Mouse (Mus musculus) spleen, postnatal 4 days (tissue): ENCODE results near the gene Nupr1.
"Not testable (repeated sequence)": the region's sequence is repeated elsewhere in the genome, so short reads cannot be mapped to it uniquely, and the experiment has no call there.

Experiments used
- DNase-seq, 2 experiments: peaks; one replicate each; pipeline ENCODE4 v3.0.0; 2022; ENCODE audit warnings: low spot score in 2 of 2

The Nupr1 gene

DNA sequence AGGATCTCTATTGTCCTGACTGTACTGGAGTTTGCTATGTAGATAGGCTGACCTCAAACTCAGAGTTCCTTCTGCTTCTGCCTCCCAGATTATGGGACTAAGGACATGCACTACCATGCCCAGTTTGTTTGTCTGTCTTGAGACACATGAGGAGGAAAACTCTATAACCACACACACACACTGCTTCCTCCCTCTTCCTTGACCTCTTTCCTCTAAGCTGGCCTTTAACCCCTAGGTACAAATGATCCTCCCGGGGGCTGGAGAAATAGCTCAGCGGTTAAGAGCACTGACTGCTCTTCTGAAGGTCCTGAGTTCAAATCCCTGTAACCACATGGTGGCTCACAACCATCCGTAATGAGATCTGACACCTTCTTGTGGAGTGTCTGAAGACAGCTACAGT lies 13.7 kb upstream of the Nupr1 start:
- no peak for DNase-seq

DNA sequence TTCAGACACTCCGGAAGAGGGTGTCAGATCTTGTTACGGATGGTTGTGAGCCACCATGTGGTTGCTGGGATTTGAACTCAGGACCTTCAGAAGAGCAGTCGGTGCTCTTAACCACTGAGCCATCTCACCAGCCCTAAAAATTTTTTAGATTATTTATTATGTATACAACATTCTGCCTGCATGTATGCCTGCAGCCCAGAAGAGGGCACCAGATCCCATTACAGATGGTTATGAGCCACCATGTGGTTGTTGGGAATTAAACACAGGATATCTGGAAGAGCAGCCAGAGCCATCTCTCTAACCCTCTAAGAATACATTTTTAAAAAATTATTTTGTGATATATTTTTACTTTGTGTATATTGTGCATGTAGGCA lies 12.6 kb upstream of the Nupr1 start:
- not testable (repeated sequence) for DNase-seq

DNA sequence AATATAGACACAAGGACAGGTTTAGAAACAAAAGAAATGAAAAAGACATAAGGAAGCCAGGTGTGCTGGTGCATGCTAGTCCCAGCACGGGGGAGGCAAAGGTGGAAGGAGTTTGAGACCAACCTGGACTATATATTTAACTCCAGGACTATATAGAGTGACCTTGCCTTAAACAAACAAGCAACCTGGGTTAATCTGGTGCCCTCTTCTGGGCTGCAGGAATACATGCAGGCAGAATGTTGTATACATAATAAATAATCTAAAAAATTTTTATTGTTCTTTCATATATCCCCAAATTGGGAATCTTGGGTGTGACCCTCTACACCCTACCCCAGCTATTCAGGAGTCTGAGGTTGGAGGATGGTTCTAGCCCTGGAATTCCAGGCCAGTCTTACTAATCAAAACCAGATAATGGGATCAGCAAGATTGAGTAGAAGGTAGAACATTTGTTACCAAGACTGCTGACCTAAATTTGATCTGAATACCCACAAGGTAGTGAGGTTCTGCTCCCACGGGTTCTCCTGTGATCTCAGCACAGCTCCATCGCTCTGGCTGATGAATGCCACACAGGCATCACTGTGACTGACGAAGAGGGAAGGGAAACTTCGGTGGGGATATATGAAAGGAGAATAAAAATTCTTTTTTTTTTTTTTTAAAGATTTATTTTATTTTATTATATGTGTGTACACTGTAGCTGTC lies 12.0 kb upstream of the Nupr1 start:
- no peak for DNase-seq

DNA sequence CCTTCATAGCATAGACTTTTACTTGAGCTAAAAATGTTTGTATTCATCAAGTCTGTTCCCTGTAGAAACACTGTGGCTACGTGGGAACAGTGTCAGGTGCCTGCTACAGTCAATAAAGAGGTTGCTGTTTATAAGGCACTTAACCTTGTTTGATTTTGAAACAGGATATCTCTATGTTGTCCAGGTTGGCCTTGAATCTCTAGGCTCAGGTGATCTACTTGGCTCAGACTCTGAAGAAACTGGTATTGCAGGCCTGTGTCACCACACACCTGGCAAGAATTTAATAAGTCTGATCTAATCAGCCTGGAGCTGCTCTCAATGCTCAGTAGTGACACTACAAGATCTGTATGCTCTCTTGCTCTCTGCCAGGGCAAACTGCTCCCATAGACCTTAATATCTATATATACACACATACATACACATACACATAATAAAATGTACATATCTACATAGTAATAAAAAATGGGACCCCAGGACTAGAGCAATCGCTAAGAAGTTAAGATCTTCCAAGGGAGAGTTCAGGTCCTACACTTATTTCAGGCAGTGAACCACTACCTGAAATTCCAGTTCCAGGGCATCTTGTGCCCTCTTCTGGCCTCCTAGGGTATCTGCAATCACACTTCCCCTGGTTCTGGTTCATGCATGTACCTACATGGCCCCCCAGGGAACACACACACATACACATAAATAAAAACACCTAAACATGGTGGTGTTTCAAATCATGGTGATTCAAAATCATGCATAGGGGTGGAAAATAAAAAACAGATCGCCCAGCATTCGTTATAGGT lies 6.3 kb upstream of the Nupr1 start:
- DNase-seq: peak in 1 of 2 experiments; percentile 22

DNA sequence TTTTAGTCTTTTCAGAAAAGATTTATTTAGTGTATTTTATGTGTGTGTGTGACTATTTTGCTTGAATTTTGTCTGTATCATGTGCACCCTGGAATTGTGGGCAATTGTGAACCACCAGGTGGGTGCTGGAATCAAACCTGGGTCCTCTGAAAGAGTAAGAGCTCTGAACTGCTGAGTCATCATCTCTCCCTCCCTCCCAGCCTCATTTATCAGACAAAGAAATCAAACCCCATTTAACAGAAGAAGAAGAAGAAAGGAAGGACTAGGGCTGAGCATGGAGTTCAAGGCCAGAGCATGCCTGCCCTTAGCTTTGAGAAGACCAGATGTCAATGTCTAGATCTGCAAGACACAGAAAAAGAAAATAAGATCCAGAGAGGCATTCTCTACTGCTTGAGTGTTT lies 4.7 kb upstream of the Nupr1 start:
- no peak for DNase-seq

DNA sequence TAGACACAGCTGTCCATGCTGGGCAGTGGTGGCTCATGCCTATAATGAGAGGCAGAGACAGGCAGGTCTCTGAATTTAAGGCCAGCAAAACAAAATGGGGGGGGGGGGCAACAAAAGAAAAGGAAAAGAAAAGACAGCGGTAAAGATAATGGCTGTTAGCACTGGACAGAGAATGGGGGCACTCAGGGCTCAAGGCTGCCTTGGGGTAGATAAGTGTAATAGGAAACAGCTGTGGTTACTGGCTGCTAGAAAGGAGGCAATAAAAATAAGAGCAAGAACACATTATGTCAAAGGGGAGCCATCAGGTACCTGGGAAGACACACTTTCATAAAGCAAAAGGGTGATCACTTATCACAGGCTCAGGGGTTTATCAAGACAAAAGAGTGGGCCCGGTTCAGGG lies 1.8 kb upstream of the Nupr1 start:
- no peak for DNase-seq

DNA sequence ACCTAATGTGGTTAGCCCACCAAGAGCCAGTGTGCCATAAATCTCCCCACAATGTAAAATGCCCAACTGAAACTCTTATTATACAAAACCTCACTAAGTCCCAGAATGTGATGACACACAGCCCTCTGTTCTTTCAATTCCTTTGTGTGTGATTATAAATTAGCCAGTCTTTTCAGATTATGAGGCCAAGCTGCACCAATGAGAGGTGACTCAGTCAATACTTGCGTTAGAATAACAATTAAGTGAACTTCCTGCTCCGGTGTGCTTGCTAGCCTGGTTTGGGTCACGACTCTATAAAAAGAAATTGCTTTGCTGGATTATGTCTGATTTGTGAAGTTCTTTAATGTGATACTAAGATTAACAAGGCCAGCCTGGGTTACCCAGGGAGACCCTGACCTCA lies 746 bp downstream of the Nupr1 start:
- no peak for DNase-seq

DNA sequence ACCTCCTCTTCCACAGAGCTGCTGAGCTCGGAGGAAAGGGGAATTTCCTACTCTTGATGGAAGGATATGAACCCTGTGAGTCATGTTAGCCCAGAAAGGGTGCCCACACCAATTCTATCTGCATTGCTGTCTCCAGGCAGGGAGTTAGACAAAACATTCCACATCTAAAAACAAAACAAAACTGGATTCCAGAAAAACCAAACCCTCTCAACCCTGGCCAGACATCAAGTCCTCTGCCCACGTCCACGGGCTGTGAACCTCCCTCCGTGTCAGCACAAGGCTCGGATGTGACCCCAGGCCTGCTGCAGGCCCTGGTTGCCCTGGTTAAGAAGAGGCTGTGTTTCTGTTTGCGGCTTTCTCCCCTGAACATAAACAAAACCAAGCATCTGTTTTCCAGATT lies 2.5 kb downstream of the Nupr1 start:
- no peak for DNase-seq

DNA sequence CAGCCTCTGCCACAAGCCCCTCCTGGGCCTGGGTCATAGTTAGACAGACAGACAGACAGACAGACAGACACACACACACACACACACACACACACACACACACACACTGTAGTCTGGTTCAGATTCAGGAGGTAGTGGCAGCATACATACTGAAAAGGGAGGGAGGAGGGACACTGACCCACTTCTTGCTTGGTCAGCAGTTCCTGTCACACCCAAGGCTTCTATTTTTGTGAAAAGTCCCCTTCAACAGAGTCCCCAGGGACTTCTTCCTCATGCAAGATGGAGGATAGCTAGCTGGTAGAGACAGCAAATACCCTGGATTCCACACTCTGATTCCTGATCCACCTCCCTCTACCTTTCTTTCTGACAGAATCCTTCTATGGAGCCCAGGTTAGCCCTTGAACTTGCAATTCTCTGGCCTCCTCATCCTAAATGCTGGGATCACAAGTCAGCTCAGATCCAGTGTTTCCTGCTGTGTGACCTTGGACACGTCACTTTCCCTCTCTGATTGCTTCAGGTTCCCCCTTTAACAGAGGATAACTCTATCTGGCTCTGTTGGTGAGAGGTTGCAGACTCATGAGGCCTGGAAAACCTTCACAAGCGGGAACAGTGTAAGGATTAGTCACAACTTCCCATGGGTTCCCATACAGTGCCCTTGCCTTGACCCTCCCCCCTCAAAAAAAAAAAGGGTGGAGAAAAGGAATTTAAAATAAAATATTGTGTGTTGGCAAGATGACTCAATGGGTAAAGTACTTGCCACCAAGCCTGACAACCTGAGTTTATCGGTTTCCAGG lies 4.7 kb downstream of the Nupr1 start:
- no peak for DNase-seq

DNA sequence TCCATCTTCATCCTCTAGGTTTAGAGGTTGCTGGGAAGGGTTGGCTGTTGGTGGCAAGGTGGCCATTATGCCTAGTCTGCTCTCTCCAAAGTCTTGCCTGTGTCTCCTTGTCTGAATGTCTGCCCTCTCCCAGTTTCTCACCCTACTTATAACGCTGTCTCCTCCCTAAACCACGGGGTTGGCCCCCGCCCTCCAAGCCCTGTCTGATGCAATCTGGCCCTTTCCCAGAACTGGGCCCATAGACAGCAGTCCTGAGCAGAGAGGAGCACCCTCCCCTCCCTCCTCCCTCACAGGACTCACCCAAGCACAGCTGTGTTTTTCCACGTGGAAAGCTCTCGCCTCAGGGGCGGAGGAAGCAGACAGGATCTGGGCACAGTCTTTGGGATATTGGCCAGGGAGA lies 5.3 kb downstream of the Nupr1 start:
- peak in 1 of 2 experiments; percentile 23 for DNase-seq

DNA sequence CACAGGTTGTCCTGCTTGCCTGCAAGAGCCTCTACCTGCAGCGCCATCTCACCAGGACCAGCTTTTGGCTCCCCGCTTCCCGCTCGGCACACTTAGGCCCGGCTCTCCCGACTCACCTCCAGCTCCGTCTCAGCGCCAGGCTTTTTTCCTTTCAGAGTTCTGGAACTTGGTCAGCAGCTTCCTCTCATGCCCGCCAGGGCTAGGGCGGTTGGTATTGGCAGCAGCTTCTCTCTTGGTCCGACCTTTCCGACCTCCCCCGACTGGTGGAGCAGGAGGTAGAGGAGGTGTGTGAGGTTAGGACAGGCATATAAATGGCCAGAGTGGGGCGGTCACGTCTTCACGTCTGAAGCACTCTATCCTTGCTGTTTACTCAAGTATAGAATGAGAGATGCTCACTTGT lies 5.9 kb downstream of the Nupr1 start:
- DNase-seq: no peak

DNA sequence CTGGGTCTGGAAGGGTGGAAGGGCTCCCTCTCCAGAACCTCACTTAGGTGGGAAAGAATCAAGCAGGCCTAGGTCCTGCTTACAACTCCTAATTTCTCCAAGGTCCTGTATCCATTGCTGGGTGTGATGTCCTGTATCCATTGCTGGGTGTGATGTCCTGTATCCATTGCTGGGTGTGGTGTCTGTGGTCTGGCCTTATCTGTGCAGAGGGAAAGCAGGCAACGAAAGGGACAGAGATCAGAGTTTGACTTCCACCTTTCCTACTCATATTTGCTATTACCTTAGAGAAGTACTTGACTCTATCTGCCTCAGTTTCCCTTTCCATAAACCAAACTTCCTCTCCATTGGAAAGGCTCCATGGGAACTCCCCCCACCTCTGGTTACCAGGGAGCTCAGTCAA lies 7.3 kb downstream of the Nupr1 start:
- DNase-seq: no peak

DNA sequence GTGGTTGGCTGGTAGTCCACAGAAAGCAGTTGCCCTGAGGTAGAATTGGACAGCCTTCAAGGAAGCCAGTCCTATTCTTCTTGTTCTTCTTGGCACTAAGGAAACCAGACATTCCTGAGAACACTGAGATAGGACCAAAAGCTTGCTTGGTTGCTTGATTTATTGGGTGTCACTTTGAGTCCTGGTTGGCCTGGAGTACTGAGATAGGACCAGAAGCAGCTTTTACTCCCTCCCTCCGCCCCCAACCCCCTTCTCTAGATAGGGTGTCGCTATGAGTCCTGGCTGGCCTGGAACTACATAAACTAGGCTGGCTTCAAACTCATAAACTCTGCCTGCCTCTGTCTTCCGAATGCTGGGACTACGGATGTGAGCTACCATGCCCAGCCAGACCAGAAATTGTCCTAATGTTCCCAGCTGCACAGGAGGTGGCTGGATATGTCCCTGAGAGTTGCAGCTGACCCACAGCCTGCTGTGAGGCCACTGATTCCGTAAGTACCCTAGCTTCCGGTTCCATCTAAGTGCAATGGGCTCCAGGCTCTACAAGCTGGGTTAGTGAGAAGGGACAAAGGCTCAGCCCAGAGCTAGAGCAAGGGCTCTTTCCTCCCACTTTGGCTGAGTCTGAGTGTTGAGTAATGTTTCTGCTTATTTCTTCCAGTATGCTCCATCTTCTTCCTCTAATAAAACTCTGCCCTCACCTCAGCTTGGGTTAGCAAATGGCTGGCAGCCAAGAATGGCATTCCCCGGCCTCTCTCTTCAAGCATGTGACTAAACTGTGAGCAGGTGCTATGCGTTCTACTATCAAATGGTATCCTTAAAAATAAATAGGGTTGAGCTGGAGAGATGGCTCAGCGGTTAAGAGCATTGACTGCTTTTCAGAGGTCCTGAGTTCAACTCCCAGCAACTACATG lies 9.0 kb downstream of the Nupr1 start:
- no peak for DNase-seq

DNA sequence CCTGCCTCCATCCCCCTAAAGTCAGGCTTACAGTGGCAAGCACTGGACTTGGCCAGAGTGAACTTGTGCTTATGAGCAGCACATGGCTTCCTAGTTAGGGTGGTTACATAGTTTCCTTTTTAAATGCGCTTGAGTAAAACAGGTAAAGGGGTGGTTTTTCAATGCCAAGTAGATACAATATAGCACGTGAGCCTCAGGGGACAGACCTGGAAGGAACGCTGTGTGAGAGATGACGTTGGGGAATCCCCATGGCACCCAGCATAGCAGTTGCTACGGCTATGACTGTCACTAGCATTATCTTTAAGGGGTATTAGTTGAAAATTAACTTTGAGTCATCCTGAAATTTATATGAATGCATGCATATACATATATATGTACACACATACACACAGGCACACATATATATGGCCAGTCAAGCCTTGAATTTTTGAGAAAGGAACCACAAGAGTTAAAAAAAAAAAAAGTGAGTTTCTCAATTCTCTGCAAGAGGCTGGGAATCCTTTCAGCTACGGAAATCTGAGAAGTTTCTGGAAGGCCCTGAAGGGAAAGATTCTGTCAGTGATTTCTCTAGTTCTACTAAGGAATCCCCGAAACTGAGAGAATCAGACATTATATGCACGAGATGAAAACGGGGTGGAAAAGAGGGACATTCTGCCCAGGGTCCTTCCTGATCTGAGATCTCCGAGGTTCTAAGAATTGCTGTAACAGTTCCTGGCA lies 10.9 kb downstream of the Nupr1 start:
- DNase-seq: no peak

DNA sequence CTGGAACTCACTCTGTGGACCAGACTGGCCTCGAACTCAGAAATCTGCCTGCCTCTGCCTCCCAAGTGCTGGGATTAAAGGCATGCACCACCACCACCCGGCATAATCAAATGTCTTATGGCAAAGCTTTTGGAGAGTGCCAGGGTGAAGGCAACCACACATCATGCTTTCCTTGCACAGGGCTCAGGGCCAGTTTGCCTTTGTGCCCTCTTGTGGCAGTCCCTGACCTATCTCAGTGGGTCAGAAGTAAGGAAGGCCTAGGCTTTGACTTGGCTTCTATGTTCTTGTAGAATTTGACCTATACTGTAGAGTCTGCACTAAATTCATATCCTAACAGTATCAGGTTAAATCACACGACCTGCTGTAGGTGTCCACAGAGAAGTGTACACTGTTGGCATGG lies 14.0 kb downstream of the Nupr1 start:
- no peak for DNase-seq

DNA sequence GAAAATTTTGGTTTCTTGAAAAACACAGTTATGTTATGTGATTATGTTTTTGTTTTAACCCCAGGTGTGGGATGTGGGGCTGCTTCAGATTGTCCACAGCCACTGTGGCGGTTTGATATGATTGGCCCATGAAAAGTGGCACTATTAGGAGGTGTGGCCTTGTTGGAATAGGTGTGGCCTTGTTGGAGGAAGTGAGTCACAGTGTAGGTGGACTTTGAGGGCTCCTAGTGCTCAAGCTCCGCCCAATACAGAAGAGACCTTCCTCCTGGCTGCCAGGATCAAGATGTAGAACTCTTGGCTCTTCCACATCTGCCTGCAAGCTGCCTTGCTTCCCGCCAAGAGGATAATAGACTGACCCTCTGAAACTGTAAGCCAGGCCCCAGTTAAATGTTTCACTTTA lies 17.9 kb downstream of the Nupr1 start:
- DNase-seq: no peak

DNA sequence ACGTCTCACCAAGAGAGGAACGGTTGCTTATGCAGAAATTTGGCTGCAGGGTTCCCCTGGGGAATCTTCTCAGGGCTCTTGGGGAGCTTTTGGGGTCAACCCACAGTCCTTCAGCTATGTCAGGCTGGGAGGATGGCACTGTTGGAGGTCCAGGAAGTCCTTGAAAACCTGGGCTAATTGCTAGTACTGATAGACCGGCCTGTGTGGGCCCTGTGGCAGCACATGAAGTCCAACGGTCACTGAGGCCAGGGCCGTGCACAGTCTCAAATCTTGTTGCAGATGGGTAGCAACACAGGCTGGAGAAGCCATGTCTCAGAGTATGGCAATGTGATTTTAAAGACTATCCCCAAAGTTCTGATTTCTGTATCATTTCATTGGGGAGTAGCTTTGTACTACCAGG lies 22.9 kb downstream of the Nupr1 start:
- DNase-seq: no peak

DNA sequence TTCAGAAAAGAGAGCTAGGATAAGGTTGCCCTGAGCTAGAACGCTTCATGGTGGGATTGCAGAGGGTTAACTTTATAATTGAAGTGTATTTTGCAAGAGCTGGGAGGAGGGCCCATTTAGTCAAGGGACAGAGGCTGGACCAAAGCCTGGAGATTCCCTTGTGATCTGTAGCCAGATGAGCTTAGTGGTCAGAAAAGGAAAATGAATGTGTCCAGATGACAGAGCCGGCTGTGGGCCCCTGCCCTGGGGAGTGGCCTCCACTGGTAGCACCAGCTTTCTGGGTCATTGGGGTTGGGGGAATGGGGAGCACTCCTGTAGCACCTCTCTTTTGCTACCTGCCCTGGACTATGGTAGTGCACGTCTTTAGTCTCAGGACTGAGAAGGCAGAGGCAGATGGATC lies 23.6 kb downstream of the Nupr1 start:
- DNase-seq: no peak

DNA sequence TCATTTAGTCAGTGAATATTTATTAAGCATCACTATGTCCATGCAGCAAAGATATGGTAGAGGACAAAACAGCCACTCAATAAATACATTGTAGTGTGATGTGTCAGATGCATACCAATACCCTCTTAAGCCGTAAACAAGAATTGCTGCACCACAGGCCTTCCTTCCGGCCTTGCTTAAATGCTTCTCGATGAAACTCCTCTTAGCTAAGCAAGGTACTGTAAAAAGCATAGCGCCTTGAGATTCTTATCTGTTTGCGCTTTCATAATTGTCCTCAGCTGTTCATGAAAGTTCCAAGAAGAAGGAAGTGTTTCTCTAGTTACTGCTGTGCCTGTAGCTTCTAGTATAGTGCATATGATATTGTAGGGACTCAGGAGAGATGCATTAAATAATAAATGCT lies 24.1 kb downstream of the Nupr1 start:
- DNase-seq: no peak

DNA sequence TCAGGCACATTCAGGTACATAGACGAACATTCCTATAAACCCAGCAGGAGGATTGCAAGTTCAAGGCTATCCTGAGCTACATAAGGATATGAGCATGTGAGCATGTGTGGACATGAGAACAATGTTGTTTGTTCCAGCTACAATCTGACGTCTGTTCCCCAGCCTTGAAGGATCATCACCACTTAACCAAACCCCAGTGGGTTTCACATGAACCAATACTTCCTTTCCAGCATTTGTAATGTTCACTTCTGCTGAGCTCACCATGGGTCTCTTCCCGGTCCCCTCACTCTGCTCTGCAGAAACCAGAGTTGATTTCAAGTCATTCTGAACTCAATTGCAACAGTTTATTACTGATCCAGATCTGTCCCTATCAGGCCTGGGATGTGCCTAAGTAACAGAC lies 28.0 kb downstream of the Nupr1 start:
- no peak for DNase-seq

DNA sequence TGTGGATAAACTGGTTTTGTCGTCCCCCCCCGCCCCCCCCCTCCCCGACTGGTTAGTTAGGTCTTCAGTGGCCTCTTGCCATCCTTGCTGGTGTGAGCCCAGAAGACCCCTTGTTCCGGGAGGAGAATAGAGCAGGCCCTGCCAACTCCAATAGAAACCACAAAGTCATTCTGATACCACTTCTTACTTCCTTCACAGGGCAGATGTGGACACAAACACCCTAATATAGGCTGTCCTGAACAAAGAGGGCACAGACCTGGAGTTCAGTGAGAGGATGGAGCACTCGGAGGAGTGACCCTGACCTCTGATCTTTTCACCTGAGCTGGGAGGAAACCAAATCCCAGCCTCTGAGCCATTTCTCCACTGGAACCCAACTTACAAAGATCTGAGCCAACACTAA lies 28.8 kb downstream of the Nupr1 start:
- no peak for DNase-seq
